Mouse (Mus musculus) lung, adult 2 months (tissue): ENCODE measurements around the gene Setd7. TPM values are rescaled to one million over a fixed set of nuclear protein-coding genes. Genes with fewer than 3 reads are reported as not detected.

ENCODE experiments used
- DNase-seq: peaks from one replicate; pipeline ENCODE4 v3.0.0; 2022
- H3K4me1 ChIP-seq: fragments of 200-500 bp; 2 replicates; pipeline ENCODE4 v1.6.1; 2011; ENCODE audit warnings: low read length; ENCODE audit not compliant: control insufficient read depth, insufficient read depth
- H3K4me3 ChIP-seq: fragments of 200-500 bp; replicated peaks from 2 replicates; pipeline ENCODE3; 2011; ENCODE audit warnings: low read depth, mild to moderate bottlenecking, control low read depth, low read length; ENCODE audit errors: extremely low read depth
- CTCF ChIP-seq: fragments of 200-500 bp; IDR thresholded peaks from 2 replicates; pipeline ENCODE4 v1.5.1; 2011; ENCODE audit warnings: mild to moderate bottlenecking, low read length, control low read depth; ENCODE audit not compliant: insufficient read depth
- POLR2A ChIP-seq: fragments of 200-500 bp; IDR thresholded peaks from 2 replicates; pipeline ENCODE4 v1.6.1; 2011; ENCODE audit warnings: low read depth, mild to moderate bottlenecking, control low read depth, low read length, borderline replicate concordance; ENCODE audit errors: extremely low read depth
- WGBS: fragments of 180-500 bp; shearing (Covaris S2); methylation state at CpG from one replicate; pipeline ENCODE4 v1.1.7; 2018; 5-methylcytosine and 5-hydroxymethylcytosine counted together
- polyA plus RNA-seq: library from polyadenylated mRNA; depleted of rRNA; stranded (reverse); fragments of >200 nt; gene quantifications from 2 replicates; pipeline ENCODE4 v1.2.3, GENCODE M21; 2012

Gene Setd7
- polyA plus RNA-seq, 1 experiment, result 23.5 TPM

GRCm38 (mm10) chr3:51495646-51496045, 65.0 kb downstream of the Setd7 start:
- TF ChIP-seq CTCF (no peak), POLR2A (no peak)
- DNase-seq, result no peak
- WGBS, result 87% methylated on average over 9 of the region's 9 CpGs
- no peak overlapping the region for H3K4me3 ChIP-seq
- no peaks in the 10 kb centered on the region for H3K4me1 ChIP-seq

DNA sequence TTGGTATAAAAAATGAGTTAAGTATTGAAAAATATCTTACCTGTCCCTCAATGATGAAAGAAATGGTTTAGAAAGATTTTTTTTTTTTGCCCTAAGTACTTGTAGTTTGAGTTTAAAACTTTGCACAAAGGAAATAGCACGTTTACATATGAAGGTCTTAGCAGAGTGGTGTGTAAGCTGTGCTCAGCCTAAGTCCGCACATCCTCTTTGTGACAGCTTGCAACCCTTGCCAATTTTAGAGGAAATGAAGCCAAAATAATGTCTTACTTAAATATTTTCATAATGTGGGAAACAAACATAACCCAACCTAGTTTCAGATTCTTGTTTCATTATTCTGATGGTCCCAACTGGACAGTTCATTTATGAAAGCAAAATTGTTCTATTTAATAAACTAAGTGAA, 66.2 kb downstream of the Setd7 start:
- no peak for TF ChIP-seq CTCF
- no peak for TF ChIP-seq POLR2A
- WGBS, result 23% methylated on average over 2 of the region's 2 CpGs
- Histone ChIP-seq H3K4me1 (no peaks in the 10 kb centered on the region), H3K4me3 (no peak overlapping the region)
- no peak for DNase-seq

DNA sequence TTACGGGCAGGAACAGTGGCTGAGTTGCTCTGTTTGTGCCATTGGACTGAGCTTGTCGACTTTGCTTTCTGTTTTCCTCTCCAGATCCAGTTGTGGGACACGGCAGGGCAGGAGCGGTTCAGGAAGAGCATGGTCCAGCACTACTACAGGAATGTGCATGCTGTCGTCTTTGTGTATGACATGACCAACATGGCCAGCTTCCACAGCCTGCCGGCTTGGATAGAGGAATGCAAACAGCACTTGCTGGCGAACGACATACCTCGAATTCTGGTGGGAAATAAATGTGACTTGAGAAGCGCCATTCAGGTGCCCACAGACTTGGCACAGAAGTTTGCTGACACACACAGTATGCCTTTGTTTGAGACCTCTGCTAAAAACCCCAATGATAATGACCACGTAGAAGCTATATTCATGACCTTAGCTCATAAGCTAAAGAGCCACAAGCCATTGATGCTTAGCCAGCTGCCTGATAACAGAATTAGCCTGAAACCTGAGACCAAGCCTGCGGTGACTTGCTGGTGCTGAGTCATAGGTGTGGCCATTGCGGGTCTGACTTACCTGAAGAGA, 67.3 kb downstream of the Setd7 start:
- Histone ChIP-seq H3K4me3 (no peak overlapping the region), H3K4me1 (no peaks in the 10 kb centered on the region)
- WGBS, result 71% methylated on average over 13 of the region's 13 CpGs
- no peak for DNase-seq
- TF ChIP-seq CTCF (no peak), POLR2A (no peak)

DNA sequence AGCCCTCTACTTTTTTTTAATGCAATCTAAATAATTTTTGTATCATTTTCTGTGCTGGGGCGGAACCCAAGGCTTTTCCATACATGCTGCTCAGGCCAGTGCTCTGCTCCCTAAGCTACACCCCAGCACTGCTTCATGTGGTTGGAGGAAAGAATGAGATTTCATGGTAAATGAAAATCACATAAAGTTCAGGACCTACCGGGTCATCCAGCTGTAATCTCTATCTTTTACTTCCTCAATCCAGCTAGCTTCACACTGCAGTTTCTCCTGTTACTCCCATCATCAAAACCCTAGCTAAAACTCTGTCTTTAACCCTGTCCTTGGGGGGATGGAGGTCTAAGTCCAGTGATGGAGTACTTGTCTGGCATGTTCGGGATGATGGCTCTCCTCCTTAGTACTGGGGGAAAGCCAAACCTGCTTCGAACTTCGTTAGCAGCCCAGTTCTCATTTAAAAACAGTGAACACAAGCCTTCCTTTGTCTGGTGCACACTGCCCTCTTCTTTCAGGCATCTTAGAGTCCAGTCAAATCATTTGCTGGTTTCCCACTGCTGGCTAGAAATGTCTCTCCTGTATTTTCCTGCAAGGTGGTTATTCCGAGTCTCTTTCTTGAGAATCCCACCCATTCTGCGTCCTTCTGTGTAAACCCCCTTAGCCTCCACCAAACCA, 70.5 kb downstream of the Setd7 start:
- Histone ChIP-seq H3K4me3 (no peak overlapping the region), H3K4me1 (no peaks in the 10 kb centered on the region)
- TF ChIP-seq CTCF (no peak), POLR2A (no peak)
- 82% methylated on average over 7 of the region's 7 CpGs for WGBS
- no peak for DNase-seq

DNA sequence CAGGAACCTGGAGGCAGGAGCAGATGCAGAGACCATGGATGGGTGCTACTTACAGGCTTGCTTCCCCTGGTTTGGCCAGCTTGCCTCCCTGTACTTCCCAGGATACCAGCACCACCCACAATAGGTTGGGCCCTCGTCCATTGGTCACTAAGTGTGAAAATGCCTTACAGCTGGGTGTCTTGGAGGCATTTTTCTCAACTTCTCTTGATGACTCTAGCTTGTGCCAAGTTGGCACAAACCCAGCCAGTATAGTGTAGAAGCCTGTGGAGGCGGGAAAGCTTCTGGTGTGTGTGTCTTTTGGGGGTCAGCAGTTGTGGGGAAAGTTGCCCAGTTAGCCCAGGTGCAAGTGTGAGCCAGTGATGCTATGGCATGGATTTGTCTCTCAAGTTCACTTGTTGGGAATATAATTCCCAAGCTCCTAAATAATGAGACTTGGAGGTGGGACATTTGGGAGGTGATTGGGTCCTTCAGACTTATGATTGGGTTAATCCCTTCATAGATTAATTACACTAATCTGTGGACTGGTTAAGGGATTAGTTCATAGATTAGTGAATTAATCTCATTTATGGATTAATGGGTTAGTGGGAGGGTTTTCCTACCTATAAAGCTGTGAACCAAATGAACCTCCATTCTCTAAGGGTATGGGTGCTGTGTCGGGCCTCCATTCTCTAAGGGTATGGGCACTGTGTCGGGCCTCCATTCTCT, 74.0 kb downstream of the Setd7 start:
- TF ChIP-seq POLR2A, result no peak
- no peak for TF ChIP-seq CTCF
- Histone ChIP-seq H3K4me1 (no peaks in the 10 kb centered on the region; the same call in 1 of the 2 replicates), H3K4me3 (no peak overlapping the region)
- WGBS, result 81% methylated on average over 4 of the region's 4 CpGs
- DNase-seq, result no peak

DNA sequence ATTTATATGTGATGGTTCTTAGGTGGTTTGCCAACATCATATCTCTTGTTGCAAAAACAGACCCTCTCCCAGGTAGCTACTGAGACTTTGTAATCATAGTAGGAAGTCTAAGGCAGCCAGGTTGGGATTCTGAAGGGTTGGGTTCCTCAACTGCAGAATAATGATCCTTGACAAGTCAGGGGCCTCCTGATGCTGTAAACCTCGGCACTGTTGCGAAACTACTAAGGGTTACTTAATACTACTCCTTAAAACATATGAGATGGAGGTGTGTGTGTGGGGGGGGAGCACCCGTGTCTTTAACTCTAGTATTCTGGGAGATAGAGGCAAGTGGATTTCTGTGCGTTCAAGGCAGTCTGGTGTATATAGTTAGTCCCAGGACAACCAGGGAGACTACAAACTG, 75.3 kb downstream of the Setd7 start:
- TF ChIP-seq POLR2A (no peak), CTCF (no peak)
- Histone ChIP-seq H3K4me1 (no peaks in the 10 kb centered on the region; the same call in 1 of the 2 replicates), H3K4me3 (peak overlapping the region; percentile 40)
- WGBS, result 49% methylated on average over 4 of the region's 4 CpGs
- no peak for DNase-seq

DNA sequence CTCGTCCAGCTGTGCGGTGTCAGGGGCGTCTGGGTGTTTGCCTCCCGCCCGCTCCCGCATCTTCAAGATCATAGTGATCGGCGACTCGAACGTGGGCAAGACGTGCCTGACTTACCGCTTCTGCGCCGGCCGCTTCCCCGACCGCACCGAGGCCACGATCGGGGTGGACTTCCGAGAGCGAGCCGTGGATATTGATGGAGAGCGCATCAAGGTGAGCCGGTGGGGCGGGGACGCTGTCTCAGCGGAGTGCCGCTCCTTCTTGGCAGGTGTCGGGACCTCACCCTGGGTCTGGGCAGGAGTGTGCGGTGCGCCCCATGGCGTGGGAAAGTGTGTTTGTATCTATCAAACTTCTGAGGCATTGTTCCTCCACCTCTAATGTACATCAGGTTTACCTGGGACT, 76.3 kb downstream of the Setd7 start:
- TF ChIP-seq CTCF, result no peak
- TF ChIP-seq POLR2A, result no peak
- H3K4me3 ChIP-seq, result peak overlapping the region; percentile 96
- DNase-seq, result no peak
- under 1% methylated on average over 33 of the region's 33 CpGs for WGBS
- no peaks in the 10 kb centered on the region; the same call in 1 of the 2 replicates for H3K4me1 ChIP-seq

DNA sequence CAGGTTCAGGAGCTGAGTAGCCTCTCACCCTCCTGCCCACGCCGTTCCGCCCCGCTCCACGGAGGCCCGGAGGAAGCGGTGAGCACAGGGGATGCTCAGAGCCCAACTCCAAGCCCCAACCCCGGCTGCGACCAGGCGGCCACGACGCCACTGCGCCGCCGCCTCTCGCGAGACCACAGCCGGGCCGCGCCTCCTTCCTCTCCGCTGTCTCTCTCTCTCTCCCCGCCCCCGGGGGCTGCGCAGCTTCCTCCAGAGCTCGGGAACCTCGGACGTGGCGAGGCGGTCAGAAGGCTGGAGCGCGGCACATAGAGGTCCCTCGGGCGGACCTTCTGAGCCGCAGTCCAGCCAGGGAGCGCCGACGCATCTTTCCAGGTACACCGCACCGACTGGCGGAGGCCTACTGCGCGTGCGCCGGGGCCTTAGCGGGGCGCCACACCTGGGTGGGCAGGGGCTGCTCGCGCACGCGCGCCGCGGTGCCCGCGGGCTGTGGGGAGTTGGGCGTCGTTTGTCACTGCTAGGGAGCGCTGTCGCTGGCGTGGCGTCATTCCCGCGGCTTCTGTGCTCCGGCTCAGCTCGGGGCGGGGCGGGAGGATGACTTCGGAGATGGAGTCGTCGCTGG, 76.8 kb downstream of the Setd7 start, which contains the start of gene Rab33b:
Rab33b (plus strand) TSS at position 180 of the 619 bp plus-strand sequence.
- Histone ChIP-seq H3K4me3 (peak within 1 kb of the TSS; percentile 96), H3K4me1 (no peaks in the 10 kb centered on the region; the same call in 1 of the 2 replicates)
- WGBS, result under 1% methylated on average over 70 of the region's 70 CpGs
- peak; percentile 96 for DNase-seq
- TF ChIP-seq CTCF (no peak), POLR2A (peak; percentile 98)

DNA sequence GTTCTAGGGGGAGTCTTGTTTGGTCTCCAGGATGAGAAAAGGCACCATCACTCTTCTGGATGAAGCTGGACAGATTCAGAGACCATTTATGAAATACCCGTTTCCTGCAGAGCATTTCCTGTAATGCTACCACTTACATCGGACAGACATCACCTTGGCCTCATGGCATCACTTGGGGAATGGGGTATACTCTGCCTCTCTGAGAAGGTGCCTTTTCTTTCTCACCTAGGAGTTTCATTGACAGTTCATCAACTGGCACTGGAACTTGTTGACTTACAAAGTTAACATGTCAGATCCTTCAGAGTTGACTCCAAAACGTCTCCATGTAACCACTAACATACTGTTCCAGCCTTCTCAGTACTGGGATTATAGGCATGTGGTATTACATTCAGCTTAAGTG, 77.9 kb downstream of the Setd7 start:
- TF ChIP-seq POLR2A, result no peak
- no peak for TF ChIP-seq CTCF
- Histone ChIP-seq H3K4me1 (no peaks in the 10 kb centered on the region; the same call in 1 of the 2 replicates), H3K4me3 (no peak overlapping the region)
- no peak for DNase-seq
- 45% methylated on average over 3 of the region's 3 CpGs for WGBS

DNA sequence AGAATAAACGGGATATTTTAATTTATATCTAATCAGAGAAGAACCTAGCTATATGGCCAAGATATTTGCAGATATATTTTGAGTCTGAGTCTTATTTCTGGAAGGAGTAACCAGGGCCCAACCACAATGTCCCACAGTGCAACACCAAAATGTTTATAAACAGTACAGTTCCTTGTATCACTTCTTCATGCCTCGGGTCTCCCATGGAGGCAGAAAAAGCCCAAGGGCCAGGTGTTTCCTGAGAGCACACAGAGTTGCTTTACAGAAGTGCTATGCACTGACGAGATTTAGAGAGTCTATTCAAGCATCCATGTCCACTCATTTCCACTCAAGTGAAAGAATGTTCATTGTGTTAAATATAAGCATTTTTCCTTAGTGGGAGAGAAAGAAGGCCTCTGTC, 78.8 kb downstream of the Setd7 start:
- TF ChIP-seq CTCF, result no peak
- no peak for TF ChIP-seq POLR2A
- WGBS, result 35% methylated on average over 3 of the region's 3 CpGs
- Histone ChIP-seq H3K4me1 (no peaks in the 10 kb centered on the region; the same call in 1 of the 2 replicates), H3K4me3 (no peak overlapping the region)
- no peak for DNase-seq
